Mouse (Mus musculus): Measurements from ENCODE around the gene Itga6.

DNA sequence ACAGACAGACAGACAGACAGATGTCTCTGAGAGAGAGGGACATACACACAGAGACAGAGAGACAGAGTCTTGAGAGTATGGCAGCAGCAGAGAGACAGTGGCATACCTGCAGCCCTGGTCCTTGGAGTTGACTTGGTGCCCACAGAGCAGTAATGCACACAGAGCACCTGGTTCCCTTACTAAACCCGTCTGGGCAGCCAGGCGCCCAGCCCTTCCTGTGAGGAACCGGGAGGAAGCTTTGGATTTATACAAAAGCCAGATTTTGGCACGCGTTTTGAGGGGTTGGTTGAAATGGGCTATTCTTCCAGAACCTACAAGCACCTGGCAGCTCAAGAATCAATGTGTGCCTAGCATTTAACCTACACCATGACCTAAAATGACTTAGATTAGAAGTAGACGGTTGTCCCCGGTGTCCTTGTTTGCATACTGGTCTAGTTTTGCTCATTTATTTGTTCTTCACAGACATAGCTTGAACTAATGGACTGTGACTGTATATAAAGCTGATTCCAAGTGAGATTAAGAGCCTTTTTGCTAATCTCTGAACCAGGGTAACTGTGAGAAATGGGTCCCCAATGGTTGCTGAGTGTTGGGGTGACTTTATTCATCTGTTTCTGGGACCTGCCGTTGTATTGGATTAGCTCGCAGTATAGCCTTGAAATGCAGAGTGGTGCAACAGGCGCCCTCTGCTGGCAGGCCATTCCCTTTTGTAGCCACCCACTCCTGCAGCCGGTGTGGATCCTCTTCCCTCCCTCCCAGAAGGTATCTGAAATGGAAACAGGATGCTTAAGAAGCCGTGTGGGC, 67.0 kb downstream of the Itga6 start:
- TF ChIP-seq CTCF (IDR thresholded peaks at IDR 0.05; ENCODE audit: control insufficient read depth, insufficient read depth, insufficient read length) (peak; percentile 79), MAX (IDR thresholded peaks at IDR 0.05) (no peak), CEBPB (IDR thresholded peaks at IDR 0.05; ENCODE audit: low read depth) (no peak), USF1 (IDR thresholded peaks at IDR 0.05; ENCODE audit: low read depth) (no peak)

All from C2C12 (cell line).